Mouse (Mus musculus): ENCODE measurements around the gene Gmfg.
A peak's percentile ranks its signal among the peaks of the same experiment; 100 is the strongest.

The Gmfg gene

DNA sequence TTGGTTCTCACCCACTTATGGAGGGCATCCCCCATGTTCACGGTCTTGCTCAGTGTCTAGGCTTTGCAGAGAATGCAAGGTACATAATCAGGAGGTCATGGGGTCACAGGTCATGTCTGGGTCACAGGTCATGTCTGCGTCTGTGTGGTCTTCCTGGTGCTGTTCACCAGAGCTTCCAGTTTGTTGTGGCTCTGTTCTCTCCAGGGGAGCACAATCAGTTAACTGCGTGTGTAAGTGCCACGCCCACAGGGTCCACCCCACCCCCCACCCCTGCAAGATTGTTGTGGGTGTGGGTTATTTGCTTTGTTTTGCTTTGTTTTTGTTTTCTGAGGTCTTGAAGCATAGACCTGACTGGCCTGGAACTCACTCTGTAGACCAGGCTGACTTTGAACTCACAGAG, 46.9 kb downstream of the Gmfg start:
- DNase-seq (ENCODE audit: low spot score): no peak

- DNase-seq (ENCODE audit: low spot score): peak; percentile 53
These were observed 50.8 kb downstream of the Gmfg start for GRCm38 (mm10) chr7:28488030-28488491.

- DNase-seq (ENCODE audit: low spot score): no peak
These were observed 53.2 kb downstream of the Gmfg start for GRCm38 (mm10) chr7:28490410-28490809.

DNA sequence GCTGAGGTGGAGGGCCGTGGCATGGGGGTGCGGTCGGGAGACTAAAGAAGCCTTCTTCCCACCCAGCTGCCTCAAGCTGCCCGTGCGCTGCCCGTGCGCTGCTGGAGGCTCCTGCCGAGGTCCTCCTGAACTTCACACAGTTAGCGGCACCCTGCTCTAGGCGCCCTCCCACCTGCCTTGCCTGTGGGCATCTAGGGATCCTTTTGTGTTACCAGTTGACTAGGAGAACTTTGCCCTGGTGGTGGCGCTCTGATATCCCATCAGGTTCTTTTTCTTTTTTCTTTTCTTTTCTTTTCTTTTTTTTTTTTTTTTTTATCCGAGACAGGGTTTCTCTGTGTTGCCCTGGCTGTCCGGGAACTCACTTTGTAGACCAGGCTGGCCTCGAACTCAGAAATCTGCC, 53.7 kb downstream of the Gmfg start:
- DNase-seq (ENCODE audit: low spot score): no peak

GRCm38 (mm10) chr7:28492310-28492709, 55.1 kb downstream of the Gmfg start:
- DNase-seq (ENCODE audit: low spot score): peak; percentile 64

DNA sequence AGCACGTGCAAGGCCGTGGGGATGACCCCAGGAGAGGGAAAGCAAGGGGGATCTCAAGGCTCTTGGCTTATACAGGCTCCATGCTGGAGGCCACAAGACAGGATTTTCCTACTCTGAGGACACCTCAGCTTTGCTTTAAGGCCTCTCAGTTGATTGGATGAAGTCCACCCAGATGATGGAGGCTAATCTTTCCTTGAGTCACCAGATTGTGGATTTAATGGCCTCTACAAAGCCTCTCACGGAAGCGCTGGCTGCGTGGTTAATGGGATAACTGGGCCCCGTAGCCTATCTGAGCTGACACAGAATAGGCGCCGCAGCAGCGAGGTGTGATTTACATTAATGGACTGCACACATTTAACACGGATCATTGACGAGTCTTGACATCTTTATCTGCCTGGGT, 58.2 kb downstream of the Gmfg start:
- DNase-seq (ENCODE audit: low spot score): no peak
